Mouse (Mus musculus): Measurements from ENCODE around the gene Ube2n. TPM values are rescaled to one million over a fixed set of nuclear protein-coding genes. Genes with fewer than 3 reads are reported as not detected.
"Not testable (repeated sequence)": the region's sequence is repeated elsewhere in the genome, so short reads cannot be mapped to it uniquely, and the experiment has no call there.

The Ube2n gene
- polyA plus RNA-seq, 1 experiment from 2014 or later = 431 TPM

DNA sequence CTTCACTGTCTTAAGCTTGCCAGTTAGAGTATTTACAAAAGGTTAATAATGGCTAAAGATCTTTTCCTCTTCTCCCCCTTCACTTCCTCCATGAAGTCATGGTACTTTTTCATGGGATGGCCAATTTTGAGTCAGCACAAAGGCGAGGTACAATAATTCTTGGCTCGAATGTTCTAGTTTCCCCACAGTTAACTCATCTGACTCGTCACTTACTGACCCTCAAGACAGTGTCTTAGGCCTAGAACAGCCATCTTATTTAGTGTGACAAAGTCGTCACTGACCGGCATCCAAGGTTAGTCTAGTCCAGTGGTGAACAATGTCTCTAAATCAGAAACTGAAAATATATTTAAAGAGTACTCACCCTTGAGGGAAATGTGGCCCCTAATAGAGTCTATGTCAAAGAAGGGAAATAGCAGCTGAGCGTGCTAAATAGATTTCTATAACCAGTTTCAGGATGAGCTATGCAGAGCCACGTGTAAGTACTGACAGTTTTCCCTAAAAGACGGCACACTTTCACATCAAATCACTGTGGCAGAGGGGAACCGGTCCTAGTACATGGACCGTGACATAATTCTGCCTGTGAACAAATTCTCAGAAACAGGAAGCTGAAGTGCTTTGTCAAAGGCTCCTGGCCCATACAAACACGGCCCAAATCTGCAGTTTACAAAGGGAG is 33.3 kb downstream of the Ube2n start:
- H3K4me3 ChIP-seq (replicated peaks) = no peak overlapping the region
- H3K9me3 ChIP-seq = no peaks in the 10 kb centered on the region
- H3K27me3 ChIP-seq = no peaks in the 10 kb centered on the region
- no peak overlapping the region for H3K4me2 ChIP-seq (replicated peaks)
- peaks cover 32% of the 10 kb centered on the region for H3K36me3 ChIP-seq
- H3K27ac ChIP-seq = no peak overlapping the region
- H3K4me1 ChIP-seq (replicated peaks) = peaks cover 6% of the 10 kb centered on the region
- WGBS = 87% methylated on average over 11 of the region's 11 CpGs
- no peak for ATAC-seq
- no peak overlapping the region for H3K9ac ChIP-seq (replicated peaks)

DNA sequence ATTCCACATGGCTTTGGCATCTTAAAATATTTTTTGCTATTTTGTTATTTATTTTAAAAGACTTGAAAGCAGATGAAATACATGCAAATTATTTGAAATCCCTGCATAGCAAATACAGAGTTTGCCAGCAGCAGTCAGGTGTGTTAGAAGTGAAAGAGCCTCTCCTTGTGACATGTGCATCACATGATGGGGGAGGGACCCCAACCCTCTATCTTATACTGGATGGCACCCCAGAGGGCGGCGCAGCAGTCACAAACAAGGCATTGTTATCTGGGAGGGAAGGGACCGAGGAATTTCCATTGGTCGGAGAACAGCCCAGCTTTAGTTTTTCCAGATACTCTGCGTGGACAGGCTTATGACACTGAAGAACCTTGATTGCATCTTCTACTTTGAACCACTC is 34.1 kb downstream of the Ube2n start:
- not testable (repeated sequence) for H3K27ac ChIP-seq; H3K9ac ChIP-seq (replicated peaks); H3K27me3 ChIP-seq; H3K9me3 ChIP-seq; H3K4me3 ChIP-seq (replicated peaks); H3K4me1 ChIP-seq (replicated peaks); ATAC-seq; H3K4me2 ChIP-seq (replicated peaks)
- WGBS = 61% methylated on average over 5 of the region's 5 CpGs
- peaks cover 27% of the 10 kb centered on the region for H3K36me3 ChIP-seq

DNA sequence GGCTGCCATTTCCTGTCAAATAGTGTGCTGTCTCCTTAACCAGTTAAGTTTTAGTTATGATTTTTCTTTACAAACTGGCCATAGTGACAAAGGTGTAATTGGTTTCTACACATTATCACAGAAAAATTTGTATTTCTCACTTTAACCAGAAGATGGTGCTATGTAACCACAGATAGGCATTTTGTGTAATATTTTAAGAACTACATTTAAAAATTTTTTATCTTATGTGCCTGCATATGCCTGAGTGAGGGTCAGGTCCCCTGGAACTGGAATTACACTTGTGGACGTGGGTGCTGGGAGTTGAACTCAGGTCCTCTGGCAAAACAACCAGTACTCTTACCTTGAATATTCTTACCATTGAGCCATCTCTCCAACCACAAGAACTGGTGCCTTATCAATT is 35.6 kb downstream of the Ube2n start:
- no peaks in the 10 kb centered on the region for H3K27me3 ChIP-seq
- ATAC-seq = no peak
- H3K4me3 ChIP-seq (replicated peaks) = no peak overlapping the region
- WGBS = 75% methylated on average over 1 of the region's 1 CpGs
- no peaks in the 10 kb centered on the region for H3K9me3 ChIP-seq
- peaks cover 12% of the 10 kb centered on the region for H3K4me1 ChIP-seq (replicated peaks)
- peaks cover 26% of the 10 kb centered on the region for H3K36me3 ChIP-seq
- no peak overlapping the region for H3K9ac ChIP-seq (replicated peaks)
- no peak overlapping the region for H3K4me2 ChIP-seq (replicated peaks)
- H3K27ac ChIP-seq = no peak overlapping the region

DNA sequence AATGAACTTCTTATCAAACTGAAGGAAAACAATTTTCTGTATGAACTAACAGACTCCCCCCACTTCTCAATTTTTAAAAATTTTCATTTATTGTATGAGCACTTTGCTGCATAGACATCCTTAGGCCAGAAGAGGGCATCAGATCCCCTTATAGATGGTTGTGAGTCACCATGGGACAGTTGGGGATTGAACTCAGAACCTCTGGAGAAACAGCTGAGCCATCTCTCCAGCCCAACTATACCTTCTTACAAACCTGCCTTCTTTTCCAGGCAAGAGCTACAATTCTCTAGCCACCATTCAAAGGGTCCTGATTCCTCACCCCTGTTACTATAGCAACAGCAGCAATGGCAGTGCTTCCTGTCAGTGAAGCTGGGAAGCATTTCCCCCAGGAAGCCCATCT is 36.8 kb downstream of the Ube2n start:
- no peak for ATAC-seq
- no peak overlapping the region for H3K27ac ChIP-seq

DNA sequence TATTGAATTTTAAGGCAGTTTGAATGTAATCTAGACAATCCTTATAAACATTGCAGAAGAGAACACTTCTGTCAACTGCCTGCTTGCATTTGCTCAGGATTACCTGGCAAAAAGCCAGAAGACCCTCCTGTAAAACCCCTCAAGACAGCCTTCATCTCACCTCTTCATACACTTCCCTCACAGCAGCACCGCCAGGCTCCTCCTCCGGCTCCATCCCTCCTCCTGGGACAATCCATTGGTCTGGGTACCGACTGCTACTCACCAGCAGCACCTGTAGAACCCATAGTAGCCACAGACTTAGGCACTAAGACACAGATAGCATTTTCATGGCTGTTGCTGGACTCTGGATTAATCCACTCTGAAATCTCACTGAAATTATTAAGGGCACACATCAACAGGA is 37.4 kb downstream of the Ube2n start:
- Histone ChIP-seq H3K4me3 (replicated peaks) (no peak overlapping the region), H3K27ac (no peak overlapping the region), H3K4me2 (replicated peaks) (no peak overlapping the region), H3K27me3 (no peaks in the 10 kb centered on the region), H3K4me1 (replicated peaks) (peaks cover 16% of the 10 kb centered on the region), H3K36me3 (peaks cover 18% of the 10 kb centered on the region), H3K9me3 (no peaks in the 10 kb centered on the region), H3K9ac (replicated peaks) (no peak overlapping the region)
- peak; percentile 55; the same call in 1 of the 2 replicates for ATAC-seq
- 53% methylated on average over 3 of the region's 3 CpGs for WGBS

More for the DNA sequence above, 36.8 kb downstream of the Ube2n start:
- no peak overlapping the region for H3K4me3 ChIP-seq (replicated peaks)
- H3K27me3 ChIP-seq = no peaks in the 10 kb centered on the region
- peaks cover 16% of the 10 kb centered on the region for H3K4me1 ChIP-seq (replicated peaks)
- H3K36me3 ChIP-seq = peaks cover 19% of the 10 kb centered on the region
- no peak overlapping the region for H3K4me2 ChIP-seq (replicated peaks)
- no peak overlapping the region for H3K9ac ChIP-seq (replicated peaks)
- no peaks in the 10 kb centered on the region for H3K9me3 ChIP-seq

DNA sequence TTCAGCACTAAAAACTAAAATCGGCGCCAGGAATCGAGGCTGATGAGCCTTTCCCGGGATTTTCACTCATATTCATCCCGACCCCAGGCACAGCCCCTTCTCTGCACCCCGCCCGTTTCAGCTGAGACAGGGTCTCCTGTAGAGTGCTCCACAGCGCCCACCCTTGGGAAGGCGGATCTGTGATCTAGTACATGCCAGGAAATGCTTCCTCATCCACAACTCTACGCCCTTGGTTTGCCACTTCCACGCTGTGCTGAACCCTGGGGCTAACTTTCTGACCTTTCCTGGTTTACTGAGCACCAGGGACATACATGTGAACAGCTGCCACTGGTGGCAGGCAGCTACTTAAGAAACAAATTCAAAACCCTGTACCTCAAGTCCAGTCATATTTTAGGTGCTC is 40.9 kb downstream of the Ube2n start:
- no peak overlapping the region for H3K27ac ChIP-seq
- 84% methylated on average over 11 of the region's 11 CpGs for WGBS
- peaks cover 35% of the 10 kb centered on the region for H3K4me1 ChIP-seq (replicated peaks)
- no peak overlapping the region for H3K9ac ChIP-seq (replicated peaks)
- no peak overlapping the region for H3K4me2 ChIP-seq (replicated peaks)
- no peaks in the 10 kb centered on the region for H3K9me3 ChIP-seq
- no peaks in the 10 kb centered on the region for H3K27me3 ChIP-seq
- no peak overlapping the region for H3K4me3 ChIP-seq (replicated peaks)
- no peak for ATAC-seq
- H3K36me3 ChIP-seq = peaks cover 4% of the 10 kb centered on the region; the same call in 1 of the 2 replicates

DNA sequence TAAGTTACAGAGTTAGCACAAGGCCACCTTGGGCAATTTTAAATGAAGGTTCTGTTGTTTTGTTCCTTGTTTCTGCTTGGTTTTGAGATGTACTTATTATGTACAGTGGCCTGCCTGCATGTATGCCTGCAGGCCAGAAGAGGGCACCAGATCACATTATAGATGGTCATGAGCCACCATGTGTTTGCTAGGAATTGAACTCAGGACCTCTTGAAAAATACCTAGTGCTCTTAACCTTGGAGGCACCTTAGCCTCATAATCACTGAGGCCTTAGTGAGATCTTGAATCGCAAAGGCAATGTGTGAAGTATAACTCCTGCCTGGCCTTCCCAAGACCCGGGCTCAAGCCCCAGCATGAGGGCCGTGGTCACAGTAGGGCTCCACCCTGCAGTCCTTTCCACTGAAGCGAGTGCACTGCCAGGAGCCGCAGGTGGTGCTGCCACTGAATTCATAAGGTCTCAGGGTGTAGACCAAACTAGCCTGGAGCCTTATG is 42.4 kb downstream of the Ube2n start:
- H3K27me3 ChIP-seq = no peaks in the 10 kb centered on the region
- H3K9ac ChIP-seq (replicated peaks) = no peak overlapping the region
- H3K4me2 ChIP-seq (replicated peaks) = no peak overlapping the region
- peaks cover 4% of the 10 kb centered on the region; the same call in 1 of the 2 replicates for H3K36me3 ChIP-seq
- no peak overlapping the region for H3K4me3 ChIP-seq (replicated peaks)
- WGBS = 83% methylated on average over 5 of the region's 5 CpGs
- no peak for ATAC-seq
- no peaks in the 10 kb centered on the region for H3K9me3 ChIP-seq
- peaks cover 43% of the 10 kb centered on the region for H3K4me1 ChIP-seq (replicated peaks)
- no peak overlapping the region for H3K27ac ChIP-seq

DNA sequence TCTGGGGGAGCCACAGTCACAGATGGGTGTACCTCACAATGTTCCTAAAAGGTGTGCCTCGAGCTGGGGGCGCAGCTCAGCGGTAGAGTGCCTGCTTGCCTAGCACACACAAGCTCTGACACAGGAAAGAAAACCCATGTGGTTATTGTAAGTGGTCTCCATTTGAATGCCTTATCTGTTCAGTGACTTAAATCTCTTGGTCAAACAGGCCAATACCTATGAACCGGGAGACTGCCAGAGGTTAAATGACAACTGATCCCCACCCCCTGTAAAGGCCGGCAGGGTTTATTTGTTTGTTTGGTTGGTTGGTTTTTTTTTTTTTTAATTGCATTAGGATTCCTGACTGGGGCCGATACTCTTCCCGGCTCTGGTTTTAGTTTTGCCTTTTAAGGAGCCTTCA is 44.5 kb downstream of the Ube2n start:
- H3K4me3 ChIP-seq (replicated peaks) = no peak overlapping the region
- no peak for ATAC-seq
- no peak overlapping the region for H3K27ac ChIP-seq
- H3K4me2 ChIP-seq (replicated peaks) = no peak overlapping the region
- WGBS = 79% methylated on average over 7 of the region's 7 CpGs
- peaks cover 4% of the 10 kb centered on the region; the same call in 1 of the 2 replicates for H3K36me3 ChIP-seq
- no peaks in the 10 kb centered on the region for H3K27me3 ChIP-seq
- no peaks in the 10 kb centered on the region for H3K9me3 ChIP-seq
- no peak overlapping the region for H3K9ac ChIP-seq (replicated peaks)
- H3K4me1 ChIP-seq (replicated peaks) = peaks cover 46% of the 10 kb centered on the region

DNA sequence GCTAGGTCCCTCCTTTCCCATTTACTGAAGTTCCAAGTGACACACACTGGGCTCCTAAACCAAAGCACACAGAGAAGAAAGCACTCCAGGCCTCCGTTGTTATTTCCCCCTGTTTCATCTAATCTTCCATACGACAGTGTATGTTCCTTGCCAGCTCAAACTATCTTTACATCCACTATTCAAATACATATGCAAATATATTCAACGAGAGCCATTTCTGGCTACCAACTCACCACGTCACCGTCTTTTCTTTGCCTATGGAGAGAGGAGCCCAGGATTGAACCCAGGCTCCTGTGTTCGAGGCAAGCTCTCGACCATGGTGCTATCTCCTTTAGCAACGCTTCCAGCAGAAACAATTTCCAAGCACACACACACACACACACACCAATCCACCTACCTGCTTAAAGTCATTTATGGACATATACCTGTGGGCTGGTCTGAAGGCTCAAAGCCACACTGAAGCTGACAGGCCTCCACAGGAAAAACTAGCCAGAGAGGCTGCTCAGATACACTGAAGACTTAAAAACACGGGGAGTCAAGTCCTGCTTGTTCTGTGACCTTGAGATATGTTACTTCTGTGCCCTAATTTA is 45.5 kb downstream of the Ube2n start:
- Histone ChIP-seq H3K27ac (no peak overlapping the region), H3K4me1 (replicated peaks) (peaks cover 43% of the 10 kb centered on the region), H3K9ac (replicated peaks) (0 out of 2 replicates have a peak overlapping the region, but pooled peaks have one; percentile 5), H3K9me3 (no peaks in the 10 kb centered on the region), H3K4me3 (replicated peaks) (no peak overlapping the region), H3K27me3 (no peaks in the 10 kb centered on the region), H3K36me3 (peaks cover 4% of the 10 kb centered on the region; the same call in 1 of the 2 replicates), H3K4me2 (replicated peaks) (peak overlapping the region; percentile 16; the same call in 1 of the 2 replicates)
- WGBS = 80% methylated on average over 9 of the region's 9 CpGs
- ATAC-seq = no peak

DNA sequence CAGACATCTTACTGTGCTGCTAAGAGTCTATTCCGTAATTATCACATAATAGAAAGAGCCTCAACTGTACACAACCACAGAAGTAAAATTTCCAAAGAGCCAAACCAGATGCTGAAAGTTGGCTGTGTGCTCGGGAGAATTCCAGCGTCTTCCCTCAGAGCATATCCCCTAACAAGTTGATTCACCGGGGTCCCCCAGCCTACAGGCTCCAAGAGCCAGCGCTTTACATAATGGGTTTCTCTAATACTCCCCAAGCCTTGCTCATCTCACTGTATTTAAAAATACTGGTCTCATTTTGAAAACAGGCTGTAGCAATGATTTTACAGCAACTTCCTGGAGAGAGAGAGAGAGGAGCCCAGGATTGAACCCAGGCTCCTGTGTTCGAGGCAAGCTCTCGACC is 46.7 kb downstream of the Ube2n start:
- Histone ChIP-seq H3K9me3 (no peaks in the 10 kb centered on the region), H3K4me1 (replicated peaks) (peaks cover 42% of the 10 kb centered on the region), H3K27ac (no peak overlapping the region), H3K27me3 (no peaks in the 10 kb centered on the region), H3K36me3 (peaks cover 4% of the 10 kb centered on the region; the same call in 1 of the 2 replicates), H3K9ac (replicated peaks) (peak overlapping the region; percentile 96; the same call in 1 of the 2 replicates), H3K4me2 (replicated peaks) (peak overlapping the region; percentile 90), H3K4me3 (replicated peaks) (peak overlapping the region; percentile 91)
- ATAC-seq = no peak
- WGBS = 52% methylated on average over 7 of the region's 7 CpGs

DNA sequence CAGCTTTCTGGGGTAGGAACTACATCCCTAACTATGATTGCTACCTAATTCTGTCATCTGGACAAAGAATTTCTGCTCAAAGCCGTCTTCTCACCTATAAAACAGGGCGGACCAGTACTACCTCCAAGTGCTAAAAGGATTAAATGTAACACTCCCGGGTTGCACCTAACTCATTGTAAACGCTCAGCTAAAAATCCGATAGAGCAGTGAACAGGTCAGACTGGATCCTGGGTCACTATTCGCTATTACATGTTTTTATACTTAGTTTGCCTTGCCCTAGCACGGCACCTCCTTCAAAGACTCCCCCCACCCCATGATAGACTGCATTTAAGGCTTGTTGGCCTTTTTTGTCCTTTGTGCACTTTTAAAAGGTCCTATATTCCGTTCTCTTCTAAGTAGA is 47.5 kb downstream of the Ube2n start:
- Histone ChIP-seq H3K4me2 (replicated peaks) (peak overlapping the region; percentile 90), H3K27me3 (no peaks in the 10 kb centered on the region), H3K9ac (replicated peaks) (peak overlapping the region; percentile 96), H3K36me3 (peaks cover 3% of the 10 kb centered on the region; the same call in 1 of the 2 replicates), H3K4me3 (replicated peaks) (peak overlapping the region; percentile 91), H3K9me3 (no peaks in the 10 kb centered on the region), H3K27ac (no peak overlapping the region), H3K4me1 (replicated peaks) (peaks cover 42% of the 10 kb centered on the region)
- WGBS = 5% methylated on average over 8 of the region's 8 CpGs
- no peak for ATAC-seq

Data from midbrain, embryonic 13.5 days (tissue).